Mouse (Mus musculus) kidney, postnatal 36 days (tissue): Measurements from ENCODE around the gene Mypop.

Experiments
- DNase-seq, 2 experiments: peaks; one replicate each; pipeline ENCODE4 v3.0.0; 2021 to 2022; ENCODE audit warnings: mixed read lengths in 2 of 2

Gene Mypop

DNA sequence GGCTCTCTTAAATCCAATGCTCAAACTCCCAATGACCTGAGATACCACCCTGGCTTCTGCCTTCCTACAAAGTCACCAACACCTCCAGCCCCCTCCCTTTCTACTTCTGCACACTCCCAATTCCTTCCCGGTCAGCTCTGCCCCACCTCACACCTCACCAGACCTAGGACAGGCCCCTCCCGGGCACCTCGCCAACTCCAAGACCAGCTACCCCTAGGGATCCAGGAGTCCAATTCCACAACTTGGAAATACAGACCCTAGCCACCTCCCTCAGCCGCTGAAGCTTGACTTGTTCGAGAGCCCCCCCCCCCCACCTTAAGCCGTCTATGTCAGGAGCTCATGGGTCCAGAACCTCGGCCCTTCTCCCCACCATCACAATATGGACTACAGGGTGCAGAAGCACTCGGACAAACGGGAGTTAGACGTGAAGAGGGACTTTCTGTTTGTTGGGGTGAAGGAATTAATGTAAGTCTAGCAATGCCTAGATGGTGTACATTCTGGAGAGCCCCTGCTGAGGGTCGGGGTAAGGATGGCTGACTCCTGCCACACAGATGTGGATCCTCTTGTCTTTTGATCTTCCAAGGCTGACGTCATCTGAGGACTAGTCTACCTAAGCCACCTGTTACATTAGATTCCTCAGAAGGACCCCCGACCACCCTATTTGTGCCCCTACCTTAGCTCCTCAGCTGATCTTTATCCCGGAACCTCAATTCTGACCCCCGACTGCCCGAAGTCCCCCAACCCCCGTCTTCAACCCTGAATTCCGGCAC is 31.3 kb downstream of the Mypop start:
- no peak for DNase-seq

DNA sequence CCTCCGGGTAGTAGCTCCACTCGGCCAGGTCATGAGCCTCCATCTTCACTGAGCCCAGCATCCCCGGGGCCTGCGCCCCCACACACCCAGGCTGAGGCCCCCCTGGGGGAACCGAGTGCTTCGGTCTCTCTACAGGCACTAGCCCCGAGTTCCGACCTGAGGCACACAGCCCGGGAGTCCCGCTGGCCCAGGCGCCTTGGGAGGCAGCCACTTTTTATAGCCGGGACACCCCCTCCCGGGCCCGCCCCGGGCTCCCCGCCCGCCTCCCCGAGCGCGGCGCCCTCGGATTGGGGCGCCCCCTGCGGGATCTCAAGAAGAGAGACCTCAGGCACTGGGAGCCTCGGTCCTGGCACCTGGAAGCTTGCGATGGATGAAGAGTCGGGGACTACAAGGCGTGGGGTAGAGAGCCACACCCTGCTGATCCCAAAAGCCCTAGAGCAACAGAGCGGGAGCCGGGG is 32.3 kb downstream of the Mypop start, which contains the start of gene Foxa3:
Gene Foxa3 (minus strand): TSS at position 182 of the 458 bp plus-strand sequence.
- DNase-seq, result peak; percentile 46 to 74

- peak; percentile 96 for DNase-seq
These were observed 33.1 kb downstream of the Mypop start, which contains the start of gene Sympk for GRCm38 (mm10) chr7:19024096-19024506. Sympk (plus strand) TSS chr7:19024377.

DNA sequence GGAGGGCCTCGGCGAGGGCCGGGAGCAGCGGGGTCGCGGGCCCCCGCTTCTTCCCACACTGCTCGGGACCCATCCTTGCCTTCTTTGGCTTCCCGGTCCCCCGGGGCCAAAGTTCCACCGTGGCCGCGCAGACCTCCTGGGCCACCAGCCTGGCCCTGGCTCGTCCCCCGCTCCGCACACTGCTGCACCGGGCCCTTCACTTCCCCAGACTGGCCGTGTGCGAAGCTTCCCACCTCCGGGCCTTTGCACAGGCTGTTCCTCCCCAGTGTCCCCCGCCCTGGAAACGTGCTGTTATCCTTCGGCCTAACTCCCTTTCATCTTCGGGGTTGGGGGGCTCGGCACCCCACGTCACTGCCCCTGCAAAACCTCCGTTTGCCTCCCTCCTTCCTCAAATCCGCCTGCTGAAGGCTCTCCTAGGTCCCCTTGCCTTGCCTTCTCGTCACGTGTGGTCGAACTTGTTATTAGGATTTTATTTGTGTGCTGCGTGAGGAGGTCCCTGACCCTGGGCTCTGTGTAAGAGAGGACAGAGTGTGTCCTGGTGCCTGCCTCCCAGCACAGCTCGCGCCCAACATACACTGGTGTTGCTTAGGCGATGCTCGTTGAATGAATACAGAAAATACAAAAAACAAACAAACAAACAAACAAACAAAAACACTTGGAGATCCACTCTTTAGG is 33.7 kb downstream of the Mypop start:
- DNase-seq, result peak in 1 of 2 experiments; percentile 50

GRCm38 (mm10) chr7:19028067-19028466 is 37.0 kb downstream of the Mypop start:
- no peak for DNase-seq

DNA sequence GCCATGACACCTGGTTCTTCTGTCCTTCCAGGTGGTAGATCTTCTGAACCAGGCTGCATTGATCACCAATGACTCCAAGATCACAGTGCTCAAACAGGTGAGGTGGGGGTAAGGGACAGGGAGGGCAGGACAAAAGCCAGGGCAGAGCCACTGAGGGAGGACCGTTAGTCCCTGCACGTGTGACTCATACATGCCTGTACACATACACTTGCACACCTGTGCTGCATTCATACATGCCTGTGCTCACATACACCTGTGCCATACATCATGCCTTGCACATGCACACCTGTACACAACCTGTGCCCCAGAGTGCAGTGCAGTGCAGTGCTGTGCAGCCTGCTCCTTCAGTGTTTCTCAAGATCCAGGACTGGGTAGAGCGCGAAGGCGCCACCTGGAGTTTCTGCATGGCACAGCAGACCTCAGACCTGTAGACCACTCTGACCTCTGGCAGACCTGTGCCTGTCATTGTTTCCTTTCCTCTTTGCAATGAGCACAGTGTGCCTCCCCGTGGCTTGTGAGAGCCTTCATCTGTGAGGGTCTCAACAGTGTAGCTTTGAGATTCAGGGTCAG is 38.1 kb downstream of the Mypop start:
- DNase-seq, result peak; percentile 54 to 82

DNA sequence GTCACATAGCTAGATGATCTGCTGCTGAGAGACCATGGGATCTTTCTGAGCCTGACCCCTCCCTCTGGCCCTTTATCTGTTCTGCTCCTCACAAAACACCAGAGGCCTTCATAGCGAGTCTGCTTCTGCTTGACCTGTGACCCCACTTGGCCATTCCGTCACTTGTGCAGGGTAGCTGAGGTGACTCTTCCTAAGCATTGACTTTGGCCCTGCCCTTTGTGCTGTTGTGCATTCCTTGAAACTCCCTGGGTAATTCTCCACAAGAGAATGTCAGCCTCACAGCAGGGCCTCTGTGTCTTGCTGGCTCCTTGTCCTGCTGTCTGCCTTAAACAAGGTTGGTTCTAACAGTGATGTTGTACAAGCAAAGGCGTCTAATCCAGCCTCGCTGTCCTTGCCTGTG is 40.6 kb downstream of the Mypop start:
- DNase-seq, result peak in 1 of 2 experiments; percentile 56

DNA sequence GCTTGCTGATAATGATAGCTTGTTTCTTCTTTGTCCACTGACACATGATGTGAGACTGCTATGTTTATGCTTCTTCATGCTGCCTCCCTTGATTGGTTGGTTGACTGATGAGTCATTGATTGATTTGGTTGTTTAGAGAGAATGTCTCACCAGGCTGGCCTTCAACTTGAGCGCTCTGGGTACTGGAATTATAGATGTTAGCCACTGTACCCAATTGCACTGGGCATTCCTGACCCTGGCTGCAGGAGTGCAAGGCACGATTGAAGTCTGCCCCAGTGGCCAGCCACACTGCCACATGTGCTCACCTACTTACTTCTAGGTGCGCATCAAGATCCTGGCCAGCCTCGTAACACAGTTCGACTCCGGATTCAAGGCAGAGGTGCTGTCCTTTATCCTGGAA is 53.6 kb downstream of the Mypop start:
- no peak for DNase-seq

- no peak for DNase-seq
These were observed 55.4 kb downstream of the Mypop start for GRCm38 (mm10) chr7:19046286-19047069.

- no peak for DNase-seq
These were observed 57.0 kb downstream of the Mypop start for GRCm38 (mm10) chr7:19048006-19048527.

DNA sequence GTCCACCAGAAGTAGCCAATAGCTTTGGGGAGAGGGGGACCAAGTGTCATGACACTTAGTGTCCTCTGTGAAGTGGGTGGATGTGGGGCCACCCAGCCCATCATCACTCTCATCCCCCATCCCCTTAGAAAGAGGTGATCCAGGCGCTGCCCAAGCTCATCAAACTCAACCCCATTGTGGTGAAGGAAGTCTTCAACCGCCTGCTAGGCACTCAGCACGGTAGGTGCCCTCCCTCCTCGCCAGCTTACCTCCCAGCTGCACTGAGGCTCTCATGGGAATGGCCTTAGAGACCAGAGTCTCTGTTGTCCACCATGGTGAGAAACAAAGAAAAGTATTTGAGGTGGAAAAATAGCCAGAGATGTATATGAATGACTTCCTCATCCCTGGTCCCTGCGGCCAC is 58.2 kb downstream of the Mypop start:
- DNase-seq, result no peak

DNA sequence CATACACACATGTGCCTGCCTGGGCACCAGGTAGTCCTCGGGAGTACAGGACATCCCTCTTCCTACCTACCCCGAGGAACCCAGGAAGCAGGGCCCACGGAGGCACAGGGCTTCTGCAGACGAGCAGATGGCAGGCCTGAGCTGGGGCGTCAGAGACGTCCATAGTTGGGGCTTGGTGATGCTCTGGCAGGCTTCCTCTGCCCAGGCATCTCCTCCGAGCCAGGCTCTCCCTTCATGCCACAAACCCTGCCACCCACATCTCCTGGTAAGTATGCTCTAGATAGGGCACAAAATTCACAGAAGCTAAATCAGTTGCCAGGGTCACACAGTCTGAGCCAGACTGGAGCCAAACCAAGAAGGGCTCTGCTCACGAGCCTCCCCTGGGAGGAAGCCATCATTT is 59.1 kb downstream of the Mypop start:
- no peak for DNase-seq

DNA sequence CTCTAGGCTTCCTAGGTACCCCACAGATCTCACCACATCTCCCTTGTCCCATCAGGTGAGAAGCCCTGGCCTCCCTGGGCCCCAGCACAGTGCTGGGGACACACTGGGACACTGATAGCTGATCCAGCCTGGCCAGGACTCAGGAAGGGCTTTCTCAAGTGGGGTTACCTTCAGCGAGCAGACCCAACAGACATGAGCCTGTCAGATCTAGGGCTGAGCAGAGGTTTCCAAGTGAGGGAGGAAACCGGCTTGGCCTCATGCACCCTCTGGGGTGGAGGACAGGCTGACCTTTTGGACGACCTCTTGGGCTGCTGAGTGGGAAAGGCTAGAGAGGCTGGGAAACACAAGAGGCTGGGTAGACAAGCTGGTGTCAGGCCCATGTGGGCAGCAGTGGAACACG is 60.1 kb downstream of the Mypop start:
- DNase-seq, result no peak
